Mouse (Mus musculus) CH12.LX (cell line): ENCODE measurements around the gene S1pr4. TPM values are rescaled to one million over a fixed set of nuclear protein-coding genes. Genes with fewer than 3 reads are reported as not detected.
A peak's percentile ranks its signal among the peaks of the same experiment; 100 is the strongest.

ENCODE experiments used
- DNase-seq: peaks from one replicate; pipeline ENCODE4 v3.0.0-alpha.2; 2013; ENCODE audit errors: extremely low read depth
- H3K27ac ChIP-seq: 2 replicates; pipeline ENCODE4 v1.5.1; 2012; ENCODE audit warnings: low read depth, mild to moderate bottlenecking, control low read depth, moderate library complexity; ENCODE audit not compliant: insufficient read depth
- H3K27me3 ChIP-seq: replicated peaks from 2 replicates; pipeline ENCODE3; 2012; ENCODE audit warnings: inconsistent platforms
- H3K36me3 ChIP-seq, 2 experiments: replicated peaks in 1 of 2; 2 replicates each; pipeline versions ENCODE3 to v1.6.1; 2012; ENCODE audit warnings: inconsistent platforms in 1 of 2, low read length in 1 of 2, mild to moderate bottlenecking in 1 of 2, mixed read lengths in 1 of 2, moderate library complexity in 1 of 2; ENCODE audit not compliant: control insufficient read depth in 1 of 2, insufficient read depth in 1 of 2
- H3K4me1 ChIP-seq, 2 experiments: 2 replicates each; pipeline ENCODE4 v1.6.1; 2012; ENCODE audit warnings: inconsistent platforms in 1 of 2, moderate library complexity in 1 of 2; ENCODE audit not compliant: insufficient read depth in 2 of 2, control insufficient read depth in 1 of 2
- H3K4me2 ChIP-seq: 2 replicates; pipeline ENCODE4 v1.6.1; 2012; ENCODE audit warnings: low read depth, mild to moderate bottlenecking, control low read depth; ENCODE audit not compliant: poor library complexity, insufficient read depth, severe bottlenecking
- H3K4me3 ChIP-seq, 3 experiments: fragments of 150-350 bp in 1 of 3; sonication (generic) in 1 of 3; replicated peaks in 1 of 3; 2 replicates each; pipeline versions ENCODE3 to v1.5.1; 2011 to 2012; ENCODE audit warnings: low read depth in 2 of 3, low read length in 2 of 3, mild to moderate bottlenecking in 2 of 3, moderate library complexity in 2 of 3, control low read depth in 1 of 3, improper control_type of control experiment in 1 of 3, inconsistent platforms in 1 of 3, mixed read lengths in 1 of 3; ENCODE audit not compliant: poor library complexity in 1 of 3
- H3K79me2 ChIP-seq: replicated peaks from 2 replicates; pipeline ENCODE4 v1.6.1; 2012; ENCODE audit warnings: mild to moderate bottlenecking, moderate library complexity; ENCODE audit not compliant: control insufficient read depth, poor library complexity, insufficient read depth, severe bottlenecking; ENCODE audit errors: extremely low read depth
- H3K9ac ChIP-seq: 2 replicates; pipeline ENCODE4 v1.6.1; 2012; ENCODE audit warnings: low read depth, mild to moderate bottlenecking, control low read depth, moderate library complexity; ENCODE audit not compliant: insufficient read depth
- H3K9me3 ChIP-seq: replicated peaks from 2 replicates; pipeline ENCODE3; 2012; ENCODE audit warnings: low read length, inconsistent platforms, mixed read lengths
- BHLHE40 ChIP-seq: IDR thresholded peaks from 2 replicates; pipeline ENCODE4 v1.6.1; 2011; ENCODE audit warnings: mild to moderate bottlenecking, low read depth, low read length, improper control_type of control experiment
- CHD1 ChIP-seq: IDR thresholded peaks from 2 replicates; pipeline ENCODE4 v1.6.1; 2012; ENCODE audit warnings: low read depth, low read length, improper control_type of control experiment, inconsistent platforms
- EP300 ChIP-seq: IDR thresholded peaks from 2 replicates; pipeline ENCODE4 v1.6.1; 2011; ENCODE audit warnings: low read length, improper control_type of control experiment
- ETS1 ChIP-seq: conservative IDR thresholded peaks from 2 replicates; pipeline ENCODE4 v1.6.1; 2012; ENCODE audit warnings: low read depth, mild to moderate bottlenecking, inconsistent platforms, low read length, improper control_type of control experiment, moderate library complexity
- GABPA ChIP-seq: IDR thresholded peaks from 2 replicates; pipeline ENCODE4 v1.6.1; 2012; ENCODE audit warnings: low read depth, low read length, improper control_type of control experiment, inconsistent platforms; ENCODE audit not compliant: insufficient replicate concordance
- HCFC1 ChIP-seq: IDR thresholded peaks from 2 replicates; pipeline ENCODE4 v1.6.1; 2012; ENCODE audit warnings: low read depth, mild to moderate bottlenecking, inconsistent platforms, low read length, improper control_type of control experiment
- IRF4 ChIP-seq: IDR thresholded peaks from 2 replicates; pipeline ENCODE4 v1.6.1; 2014; ENCODE audit warnings: low read depth, mild to moderate bottlenecking, inconsistent platforms, low read length, improper control_type of control experiment
- JUND ChIP-seq: conservative IDR thresholded peaks from 2 replicates; pipeline ENCODE4 v1.6.1; 2011; ENCODE audit warnings: low read depth, low read length, improper control_type of control experiment
- MAFK ChIP-seq: IDR thresholded peaks from 2 replicates; pipeline ENCODE4 v1.6.1; 2011; ENCODE audit warnings: low read length, improper control_type of control experiment; ENCODE audit not compliant: insufficient replicate concordance
- MAX ChIP-seq: IDR thresholded peaks from 2 replicates; pipeline ENCODE4 v1.6.1; 2011; ENCODE audit warnings: low read length, improper control_type of control experiment
- MXI1 ChIP-seq: IDR thresholded peaks from 2 replicates; pipeline ENCODE4 v1.6.1; 2011; ENCODE audit warnings: mild to moderate bottlenecking, low read depth, low read length, improper control_type of control experiment
- POLR2AphosphoS2 ChIP-seq: IDR thresholded peaks from 2 replicates; pipeline ENCODE4 v1.6.1; 2011; ENCODE audit warnings: low read depth, low read length, improper control_type of control experiment
- SIN3A ChIP-seq: IDR thresholded peaks from 2 replicates; pipeline ENCODE4 v1.6.1; 2012; ENCODE audit warnings: low read length, improper control_type of control experiment, inconsistent platforms
- TCF12 ChIP-seq: IDR thresholded peaks from 2 replicates; pipeline ENCODE4 v1.6.1; 2014; ENCODE audit warnings: low read depth, mild to moderate bottlenecking, inconsistent platforms, low read length, improper control_type of control experiment
- UBTF ChIP-seq: IDR thresholded peaks from 2 replicates; pipeline ENCODE4 v1.6.1; 2012; ENCODE audit warnings: low read depth, mild to moderate bottlenecking, inconsistent platforms, low read length, improper control_type of control experiment, moderate library complexity
- dilution Hi-C: fragments of 300-500 bp; cut with MboI; formaldehyde crosslinking; loops from 2 replicates; pipeline ENCODE4 v1.14.3; 2020; ENCODE audit warnings: low sequenced_read_pairs; ENCODE audit not compliant: extremely low pct_unique_long_range_greater_than_20kb, extremely low pct_ligation_motif_present
- in situ Hi-C: fragments of 300-500 bp; cut with MboI; formaldehyde crosslinking; loops from 3 replicates; pipeline ENCODE4 v1.14.3; 2019; ENCODE audit warnings: low sequenced_read_pairs, low pct_ligation_motif_present, low pct_unique_long_range_greater_than_20kb, mixed read lengths
- polyA plus RNA-seq: library from polyadenylated mRNA; unstranded; fragments of >175 nt; gene quantifications from 2 replicates; pipeline ENCODE4 v1.2.1, GENCODE M21; 2012; ENCODE audit warnings: low read depth; ENCODE audit not compliant: insufficient read length
- total RNA-seq, 2 experiments: library from RNA; depleted of rRNA; stranded (reverse); fragments of 300-350 nt in 1 of 2; fragments of >200 nt in 1 of 2; gene quantifications; 2 replicates each; pipeline ENCODE4 v1.2.3; 2012 to 2014

Gene S1pr4
- total and polyA plus RNA-seq, 3 experiments: 0.19 to 0.30 TPM; not detected in 1

GRCm38 (mm10) chr10:81538321-81539048 is 38.6 kb upstream of the S1pr4 start:
- TF ChIP-seq SIN3A (0 out of 2 replicates have a peak, but pooled peaks have one; percentile 32), TCF12 (peak; percentile 76), UBTF (no peak), ETS1 (peak; percentile 45; the same call in 1 of the 2 replicates), MAFK (no peak), EP300 (peak; percentile 45; the same call in 1 of the 2 replicates), POLR2AphosphoS2 (no peak), BHLHE40 (peak; percentile 50), MXI1 (peak; percentile 56; the same call in 1 of the 2 replicates), MAX (peak; percentile 23; the same call in 1 of the 2 replicates), IRF4 (peak; percentile 16; the same call in 1 of the 2 replicates)
- dilution Hi-C loops: no loop called here
- Histone ChIP-seq H3K4me3 (no peak overlapping the region), H3K27ac (no peak overlapping the region), H3K79me2 (0 out of 2 replicates have a peak, but pooled peaks cover 2% of the 10 kb centered on the region), H3K27me3 (no peaks in the 10 kb centered on the region), H3K4me2 (no peak overlapping the region), H3K36me3 (peaks cover 8 to 90% of the 10 kb centered on the region in 2 experiments), H3K9ac (no peak overlapping the region), H3K9me3 (no peaks in the 10 kb centered on the region), H3K4me1 (peaks cover 12 to 72% of the 10 kb centered on the region in 2 experiments)
- DNase-seq: peak; percentile 44
- in situ Hi-C loops: no loop called here

GRCm38 (mm10) chr10:81537429-81537828 is 37.5 kb upstream of the S1pr4 start:
- Histone ChIP-seq H3K4me3 (no peak overlapping the region), H3K4me2 (no peak overlapping the region), H3K27me3 (no peaks in the 10 kb centered on the region), H3K27ac (no peak overlapping the region), H3K36me3 (peaks cover 19 to 90% of the 10 kb centered on the region in 2 experiments), H3K9me3 (no peaks in the 10 kb centered on the region), H3K9ac (no peak overlapping the region), H3K4me1 (peaks cover 9 to 61% of the 10 kb centered on the region in 2 experiments), H3K79me2 (no peaks in the 10 kb centered on the region)
- no peak for DNase-seq
- in situ Hi-C loops (no loop called here), dilution Hi-C loops (no loop called here)
- no peak for TF ChIP-seq CHD1
- TF ChIP-seq GABPA: no peak
- no peak for TF ChIP-seq HCFC1
- TF ChIP-seq JUND: no peak
